Mouse (Mus musculus) forebrain, embryonic 14.5 days (tissue): ENCODE data around the gene Rnf214. TPM values are rescaled to one million over a fixed set of nuclear protein-coding genes. Genes with fewer than 3 reads are reported as not detected.

Source experiments
- ATAC-seq: fragments of 200-750 bp; cut with Nextera tagmentation; 2 replicates; pipeline ENCODE4 v1.8.0; 2017; ENCODE audit warnings: mild to moderate bottlenecking, moderate library complexity
- DNase-seq: peaks from one replicate; pipeline ENCODE4 v3.0.0-alpha.2; 2015; ENCODE audit warnings: low spot score
- H3K27ac ChIP-seq: fragments of 300-500 bp; sonication (generic); 2 replicates; pipeline ENCODE4 v1.5.1; 2014; ENCODE audit warnings: low read depth, mild to moderate bottlenecking, control low read depth, low read length, moderate library complexity
- H3K27me3 ChIP-seq: fragments of 300-500 bp; sonication (generic); replicated peaks from 2 replicates; pipeline ENCODE4 v1.6.1; 2014; ENCODE audit warnings: low read length, control low read depth, mixed read lengths; ENCODE audit not compliant: control insufficient read depth, insufficient read depth
- H3K36me3 ChIP-seq: fragments of 300-500 bp; sonication (generic); 2 replicates; pipeline ENCODE4 v1.6.1; 2014; ENCODE audit warnings: low read length, control low read depth; ENCODE audit not compliant: control insufficient read depth, insufficient read depth
- H3K4me1 ChIP-seq: fragments of 300-500 bp; sonication (generic); 2 replicates; pipeline ENCODE4 v1.6.1; 2014; ENCODE audit warnings: antibody characterized with exemption, low read length, control low read depth; ENCODE audit not compliant: control insufficient read depth, insufficient read depth
- H3K4me2 ChIP-seq: fragments of 300-500 bp; sonication (generic); 2 replicates; pipeline ENCODE4 v1.6.1; 2014; ENCODE audit warnings: mild to moderate bottlenecking, control low read depth, low read length
- H3K4me3 ChIP-seq: fragments of 300-500 bp; sonication (generic); 2 replicates; pipeline ENCODE4 v1.5.1; 2014; ENCODE audit warnings: low read depth, low read length, control low read depth
- H3K9ac ChIP-seq: fragments of 300-500 bp; sonication (generic); 2 replicates; pipeline ENCODE4 v1.6.1; 2014; ENCODE audit warnings: mild to moderate bottlenecking, low read length, control low read depth, moderate library complexity
- H3K9me3 ChIP-seq: fragments of 300-500 bp; sonication (generic); replicated peaks from 2 replicates; pipeline ENCODE4 v1.6.1; 2016; ENCODE audit warnings: low read length, control low read depth, mixed read lengths; ENCODE audit not compliant: control insufficient read depth
- WGBS: fragments of 180-500 bp; shearing (Covaris S2); extraction: QIAGEN DNeasy Blood & Tissue Kit; methylation state at CpG from one replicate; pipeline ENCODE4 v1.1.7; 2014; 5-methylcytosine and 5-hydroxymethylcytosine counted together
- polyA plus RNA-seq: library from polyadenylated mRNA; unstranded; fragments of >200 nt; fragmentation: Nextera tagmentation; extraction: Ambion mirVana; gene quantifications from 2 replicates; pipeline ENCODE4 v1.2.1, GENCODE M21; 2014

Gene Rnf214
- polyA plus RNA-seq, 1 experiment from 2014 or later: 70.2 TPM

DNA sequence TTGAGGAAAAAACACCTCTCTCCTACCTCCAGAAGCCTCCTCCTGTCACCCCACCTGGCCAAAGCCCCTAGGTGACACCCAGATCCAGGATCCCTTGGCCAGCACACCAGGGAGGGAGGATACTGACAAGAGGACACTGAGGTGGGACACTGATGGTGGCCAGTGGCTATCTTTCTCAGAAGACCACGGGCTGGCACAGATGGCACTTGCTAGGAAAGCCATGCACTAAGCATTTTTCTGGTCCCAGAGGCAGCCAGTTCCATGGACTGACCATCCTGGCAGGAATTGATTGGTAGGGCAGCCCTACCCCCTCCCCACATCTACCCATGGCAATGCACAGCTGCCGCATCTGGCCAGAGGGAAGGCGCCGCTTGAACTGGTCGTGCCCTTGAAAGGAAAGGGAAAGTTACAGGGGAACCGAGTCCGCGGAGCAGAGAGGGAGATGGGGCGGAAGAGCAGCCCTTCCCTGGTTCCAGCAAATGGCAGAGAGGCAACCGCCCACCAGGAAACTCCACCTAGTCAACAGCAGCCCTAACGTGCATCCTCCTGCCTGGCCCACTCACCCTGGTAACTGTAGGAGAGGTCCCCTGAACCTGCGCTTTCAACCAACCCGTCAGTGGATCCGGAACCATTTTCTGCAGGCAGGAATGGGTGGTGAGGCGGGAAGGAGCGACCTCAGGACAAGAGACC is 39.6 kb upstream of the Rnf214 start:
- Histone ChIP-seq H3K27me3 (no peaks in the 10 kb centered on the region), H3K36me3 (peaks cover 88% of the 10 kb centered on the region), H3K4me3 (no peak overlapping the region), H3K27ac (no peak overlapping the region), H3K9me3 (no peaks in the 10 kb centered on the region), H3K4me1 (no peaks in the 10 kb centered on the region), H3K4me2 (no peak overlapping the region), H3K9ac (no peak overlapping the region)
- DNase-seq (no peak), ATAC-seq (no peak)
- WGBS: 89% methylated on average over 16 of the region's 16 CpGs

- Histone ChIP-seq H3K27ac (no peak overlapping the region), H3K36me3 (peaks cover 92% of the 10 kb centered on the region), H3K27me3 (no peaks in the 10 kb centered on the region), H3K9me3 (no peaks in the 10 kb centered on the region), H3K4me1 (no peaks in the 10 kb centered on the region), H3K4me3 (no peak overlapping the region), H3K9ac (no peak overlapping the region), H3K4me2 (no peak overlapping the region)
- ATAC-seq (no peak), DNase-seq (no peak)
- WGBS: 85% methylated on average over 13 of the region's 13 CpGs
These were observed 39.0 kb upstream of the Rnf214 start for GRCm38 (mm10) chr9:45945721-45946120.

- ATAC-seq (no peak), DNase-seq (no peak)
- Histone ChIP-seq H3K9ac (no peak overlapping the region), H3K27me3 (no peaks in the 10 kb centered on the region), H3K27ac (no peak overlapping the region), H3K4me2 (no peak overlapping the region), H3K9me3 (no peaks in the 10 kb centered on the region), H3K36me3 (peaks cover 83% of the 10 kb centered on the region), H3K4me1 (no peaks in the 10 kb centered on the region), H3K4me3 (no peak overlapping the region)
- WGBS: 91% methylated on average over 13 of the region's 13 CpGs
These were observed 38.0 kb upstream of the Rnf214 start for GRCm38 (mm10) chr9:45944506-45945400.

DNA sequence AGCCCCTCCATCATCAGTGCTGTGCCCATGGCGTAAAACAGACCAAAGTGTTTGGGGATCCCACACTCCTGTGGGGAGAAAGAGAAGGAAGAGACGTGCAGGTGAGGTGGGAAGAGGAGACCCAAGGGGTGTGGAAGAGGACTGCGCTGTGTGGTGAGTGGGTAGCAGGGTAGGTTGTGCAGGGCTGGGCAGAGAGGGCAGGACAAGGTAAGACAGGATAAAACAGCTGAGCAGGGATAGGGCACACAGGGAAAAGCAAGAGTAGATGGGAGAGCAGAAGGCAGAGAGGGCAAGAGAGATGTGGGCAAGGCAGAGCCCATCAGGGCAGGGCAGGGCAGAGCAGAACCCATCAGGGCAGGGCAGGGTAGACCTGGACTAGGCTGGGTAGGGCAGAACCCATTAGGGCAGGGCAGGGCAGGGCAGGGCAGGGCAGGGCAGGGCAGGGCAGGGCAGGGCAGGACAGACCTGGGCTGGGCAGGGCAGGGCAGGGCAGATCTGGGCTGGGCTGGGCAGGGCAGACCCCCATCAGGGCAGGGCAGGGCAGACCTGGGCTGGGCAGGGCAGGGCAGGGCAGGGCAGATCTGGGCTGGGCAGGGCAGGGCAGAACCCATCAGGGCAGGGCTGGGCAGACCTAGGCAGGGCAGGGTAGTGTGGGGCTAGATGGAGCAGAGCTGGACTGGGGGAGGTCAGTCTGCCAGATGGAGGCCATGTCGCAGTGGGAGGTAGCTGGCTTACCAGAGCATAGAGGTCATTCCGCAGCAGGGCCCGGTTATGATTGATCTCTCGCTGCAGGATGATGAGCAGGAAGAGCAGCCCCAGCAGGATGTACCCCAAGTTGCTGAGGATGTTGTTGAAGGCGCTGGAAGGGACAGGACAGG is 37.2 kb upstream of the Rnf214 start:
- ATAC-seq: no peak

GRCm38 (mm10) chr9:45942916-45943315 is 36.2 kb upstream of the Rnf214 start:
- ATAC-seq (no peak), DNase-seq (no peak)
- H3K27ac ChIP-seq: no peak overlapping the region
- no peak overlapping the region for H3K4me3 ChIP-seq
- no peaks in the 10 kb centered on the region for H3K4me1 ChIP-seq
- H3K9me3 ChIP-seq: no peaks in the 10 kb centered on the region
- 91% methylated on average over 8 of the region's 8 CpGs for WGBS
- H3K36me3 ChIP-seq: peaks cover 81% of the 10 kb centered on the region
- no peak overlapping the region for H3K9ac ChIP-seq
- no peak overlapping the region for H3K4me2 ChIP-seq
- no peaks in the 10 kb centered on the region for H3K27me3 ChIP-seq

More for the DNA sequence above, 37.2 kb upstream of the Rnf214 start:
- 92% methylated on average over 8 of the region's 8 CpGs for WGBS
- no peak for DNase-seq
- no peaks in the 10 kb centered on the region for H3K4me1 ChIP-seq
- H3K4me3 ChIP-seq: no peak overlapping the region
- no peak overlapping the region for H3K9ac ChIP-seq
- H3K4me2 ChIP-seq: no peak overlapping the region
- H3K36me3 ChIP-seq: peaks cover 78% of the 10 kb centered on the region
- no peak overlapping the region for H3K27ac ChIP-seq
- no peaks in the 10 kb centered on the region for H3K27me3 ChIP-seq
- H3K9me3 ChIP-seq: no peaks in the 10 kb centered on the region

GRCm38 (mm10) chr9:45942464-45942863 is 35.8 kb upstream of the Rnf214 start:
- DNase-seq (no peak), ATAC-seq (no peak)
- Histone ChIP-seq H3K27me3 (no peaks in the 10 kb centered on the region), H3K9ac (no peak overlapping the region), H3K36me3 (peaks cover 81% of the 10 kb centered on the region), H3K27ac (no peak overlapping the region), H3K4me1 (no peaks in the 10 kb centered on the region), H3K4me3 (no peak overlapping the region), H3K9me3 (no peaks in the 10 kb centered on the region), H3K4me2 (no peak overlapping the region)
- WGBS: 94% methylated on average over 16 of the region's 16 CpGs

DNA sequence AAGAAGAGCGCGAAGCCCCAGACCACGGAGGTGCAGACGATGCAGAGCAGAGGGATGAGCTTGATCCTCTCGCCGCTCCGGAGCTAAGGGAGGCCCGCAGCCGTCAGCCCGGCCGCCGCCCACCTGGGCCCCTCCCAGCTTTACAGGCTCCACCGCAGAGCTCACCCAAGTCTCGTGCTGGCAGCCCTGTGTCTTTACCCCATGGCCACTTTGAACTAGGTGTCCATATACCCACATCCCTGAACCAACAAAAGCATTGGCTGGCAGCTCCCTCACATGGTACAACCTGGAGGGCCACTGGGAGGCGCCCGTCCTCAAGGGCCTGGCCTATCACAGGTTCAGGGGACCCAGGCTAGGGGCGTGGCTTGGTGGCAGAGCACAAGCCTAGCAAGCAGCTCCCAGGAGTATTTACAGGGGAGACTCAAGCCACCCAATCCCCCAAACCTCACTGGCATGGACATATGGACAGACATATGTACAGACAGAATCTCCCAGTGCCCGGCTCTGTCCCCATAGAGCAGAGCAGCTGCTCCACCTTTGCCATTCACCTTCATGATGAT is 34.7 kb upstream of the Rnf214 start:
- ATAC-seq (no peak), DNase-seq (no peak)
- Histone ChIP-seq H3K4me3 (no peak overlapping the region), H3K9ac (no peak overlapping the region), H3K4me1 (no peaks in the 10 kb centered on the region), H3K27ac (no peak overlapping the region), H3K9me3 (no peaks in the 10 kb centered on the region), H3K36me3 (peaks cover 73% of the 10 kb centered on the region), H3K4me2 (no peak overlapping the region), H3K27me3 (no peaks in the 10 kb centered on the region)
- WGBS: 54% methylated on average over 18 of the region's 18 CpGs

DNA sequence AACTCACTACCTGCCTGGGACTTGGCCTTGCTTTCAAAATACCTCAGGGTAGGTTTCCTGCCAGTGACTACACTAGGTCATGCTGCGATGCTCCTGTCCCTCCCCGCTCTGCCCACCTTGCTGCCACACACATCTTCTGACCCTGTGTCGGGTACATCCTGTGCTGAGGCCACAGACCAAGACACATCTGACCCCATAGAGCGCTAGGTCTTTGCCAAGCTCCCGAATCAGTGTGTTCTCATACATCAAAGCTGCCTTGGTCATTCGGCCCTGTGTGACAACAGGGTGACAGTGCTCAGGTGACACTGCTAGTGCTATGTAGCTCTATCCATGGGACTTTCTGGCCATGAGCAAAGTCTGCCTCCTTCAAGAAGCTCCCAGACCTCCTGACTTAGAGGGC is 33.1 kb upstream of the Rnf214 start:
- 93% methylated on average over 6 of the region's 6 CpGs for WGBS

More for the DNA sequence above, 33.1 kb upstream of the Rnf214 start:
- DNase-seq: no peak
- Histone ChIP-seq H3K27me3 (no peaks in the 10 kb centered on the region), H3K4me2 (no peak overlapping the region), H3K27ac (no peak overlapping the region), H3K9me3 (no peaks in the 10 kb centered on the region), H3K36me3 (peaks cover 56% of the 10 kb centered on the region), H3K4me1 (no peaks in the 10 kb centered on the region; the same call in 1 of the 2 replicates), H3K9ac (no peak overlapping the region), H3K4me3 (no peak overlapping the region)
- ATAC-seq: no peak
